Mouse (Mus musculus): ENCODE measurements at regions not wholly inside any gene's neighbourhood (a gene's known extent, or its start where the extent isn't known, plus 50 kb on each side); places are given as distances from the start of the nearest gene placed in this dataset.
A peak's percentile ranks its signal among the peaks of the same experiment; 100 is the strongest.

GRCm38 (mm10) chr4:5206394-5207099 is 413.4 kb upstream of the Impad1 start:
- no peak overlapping the region for H3K4me2 ChIP-seq (ENCODE audit: low read length)
- no peak overlapping the region for H3K4me3 ChIP-seq (replicated peaks; ENCODE audit: low read depth, low read length)
- no peak for TF ChIP-seq CTCF (IDR thresholded peaks at IDR 0.05; ENCODE audit: low read depth)
- DNase-seq (ENCODE audit: low spot score) (peak; percentile 46), ATAC-seq (replicated peaks; ENCODE audit: low FRiP score, low read depth) (no peak)
- no peaks in the 10 kb centered on the region for H3K36me3 ChIP-seq (ENCODE audit: insufficient read depth, low read length)
- 42% methylated on average over 1 of the region's 1 CpGs for WGBS
- no peaks in the 10 kb centered on the region for H3K27me3 ChIP-seq (ENCODE audit: insufficient read depth, low read length)
- H3K9me3 ChIP-seq (replicated peaks; ENCODE audit: low read length) = no peaks in the 10 kb centered on the region
- H3K9ac ChIP-seq (ENCODE audit: low read depth, low read length) = no peak overlapping the region
- no peaks in the 10 kb centered on the region for H3K4me1 ChIP-seq (replicated peaks; ENCODE audit: insufficient read depth, low read length)
- H3K27ac ChIP-seq = no peak overlapping the region

DNA sequence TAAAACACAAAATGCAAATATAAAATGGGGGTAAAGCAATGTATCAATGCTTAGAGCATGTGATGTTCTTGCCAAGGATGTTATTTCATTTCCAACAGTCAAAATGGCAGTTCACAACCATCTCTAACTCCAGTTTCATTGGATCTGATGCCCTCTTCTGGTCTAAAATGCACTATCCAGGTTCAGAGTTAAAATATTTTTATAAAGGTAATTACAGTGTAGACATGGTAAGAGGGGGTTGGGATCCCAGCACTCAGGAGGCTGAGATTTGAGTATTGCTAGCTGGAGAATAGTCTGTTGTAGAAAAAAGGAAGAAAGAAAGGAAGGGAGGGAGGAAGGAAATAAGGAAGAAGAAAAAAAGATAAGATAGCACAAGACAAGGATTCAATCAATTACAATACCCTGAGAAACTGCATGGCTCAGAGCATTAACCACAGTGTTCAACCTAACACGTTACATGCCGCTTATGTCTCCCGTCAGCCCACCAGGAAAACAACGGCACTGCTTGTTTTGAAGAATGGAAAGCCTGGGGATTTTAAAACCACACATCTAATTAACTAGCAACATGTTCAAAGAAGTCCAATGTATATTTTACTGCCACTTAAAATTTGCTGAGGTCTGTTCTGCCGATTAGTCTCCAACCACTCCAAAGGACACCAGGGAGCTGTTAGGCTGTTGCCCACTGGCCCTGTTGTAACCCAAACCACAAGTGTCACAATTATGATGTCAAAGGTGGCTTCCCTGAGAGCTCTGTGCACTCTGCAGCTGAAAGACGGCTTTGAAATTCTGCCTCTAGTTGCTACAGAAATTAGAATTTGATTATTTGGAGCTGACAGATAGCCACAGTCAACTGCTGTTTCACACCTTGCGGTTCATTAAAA is 412.4 kb upstream of the Impad1 start:
- peak; percentile 42; the same call in 1 of the 2 replicates for TF ChIP-seq CTCF (IDR thresholded peaks at IDR 0.05; ENCODE audit: low read depth)
- H3K9me3 ChIP-seq (replicated peaks; ENCODE audit: low read length) = no peaks in the 10 kb centered on the region
- H3K9ac ChIP-seq (ENCODE audit: low read depth, low read length) = no peak overlapping the region
- H3K4me3 ChIP-seq (replicated peaks; ENCODE audit: low read depth, low read length) = no peak overlapping the region
- H3K27me3 ChIP-seq (ENCODE audit: insufficient read depth, low read length) = no peaks in the 10 kb centered on the region
- H3K36me3 ChIP-seq (ENCODE audit: insufficient read depth, low read length) = no peaks in the 10 kb centered on the region
- ATAC-seq (replicated peaks; ENCODE audit: low FRiP score, low read depth) (no peak), DNase-seq (ENCODE audit: low spot score) (no peak)
- no peaks in the 10 kb centered on the region for H3K4me1 ChIP-seq (replicated peaks; ENCODE audit: insufficient read depth, low read length)
- H3K27ac ChIP-seq = no peak overlapping the region
- WGBS = 65% methylated on average over 7 of the region's 7 CpGs
- H3K4me2 ChIP-seq (ENCODE audit: low read length) = no peak overlapping the region

DNA sequence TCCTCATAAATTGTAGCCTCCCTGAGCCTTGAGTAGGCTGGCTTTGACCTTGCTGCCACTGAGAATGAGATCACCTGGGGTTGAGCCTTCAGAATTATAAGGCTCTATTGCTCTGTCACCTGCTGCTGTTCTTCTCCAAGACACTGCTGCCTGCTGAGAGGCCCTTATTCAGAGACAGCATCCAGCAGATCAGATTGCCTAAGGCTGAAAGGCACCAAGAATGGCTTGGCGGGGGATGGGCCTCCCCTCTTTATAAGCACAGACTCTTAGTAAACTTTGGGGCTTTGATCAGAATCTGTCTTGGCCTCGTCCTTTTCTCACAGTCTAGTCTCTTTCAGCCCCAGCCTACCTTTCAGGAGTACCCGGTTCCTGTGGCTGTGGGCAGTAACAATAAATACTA is 401.1 kb upstream of the Impad1 start:
- H3K9ac ChIP-seq (ENCODE audit: low read depth, low read length) = no peak overlapping the region
- TF ChIP-seq CTCF (IDR thresholded peaks at IDR 0.05; ENCODE audit: low read depth) = no peak
- ATAC-seq (replicated peaks; ENCODE audit: low FRiP score, low read depth) (no peak), DNase-seq (ENCODE audit: low spot score) (no peak)
- no peak overlapping the region for H3K4me3 ChIP-seq (replicated peaks; ENCODE audit: low read depth, low read length)
- H3K27me3 ChIP-seq (ENCODE audit: insufficient read depth, low read length) = no peaks in the 10 kb centered on the region
- H3K27ac ChIP-seq = no peak overlapping the region
- H3K4me2 ChIP-seq (ENCODE audit: low read length) = no peak overlapping the region
- H3K4me1 ChIP-seq (replicated peaks; ENCODE audit: insufficient read depth, low read length) = no peaks in the 10 kb centered on the region
- no peaks in the 10 kb centered on the region for H3K36me3 ChIP-seq (ENCODE audit: insufficient read depth, low read length)
- 48% methylated on average over 3 of the region's 3 CpGs for WGBS
- H3K9me3 ChIP-seq (replicated peaks; ENCODE audit: low read length) = no peaks in the 10 kb centered on the region

- no peaks in the 10 kb centered on the region for H3K27me3 ChIP-seq (ENCODE audit: insufficient read depth, low read length)
- H3K36me3 ChIP-seq (ENCODE audit: insufficient read depth, low read length) = no peaks in the 10 kb centered on the region
- no peak overlapping the region for H3K4me3 ChIP-seq (replicated peaks; ENCODE audit: low read depth, low read length)
- ATAC-seq (replicated peaks; ENCODE audit: low FRiP score, low read depth) (no peak), DNase-seq (ENCODE audit: low spot score) (no peak)
- H3K9me3 ChIP-seq (replicated peaks; ENCODE audit: low read length) = no peaks in the 10 kb centered on the region
- H3K9ac ChIP-seq (ENCODE audit: low read depth, low read length) = no peak overlapping the region
- TF ChIP-seq CTCF (IDR thresholded peaks at IDR 0.05; ENCODE audit: low read depth) = no peak
- no peak overlapping the region for H3K27ac ChIP-seq
- 59% methylated on average over 1 of the region's 1 CpGs for WGBS
- H3K4me2 ChIP-seq (ENCODE audit: low read length) = no peak overlapping the region
- no peaks in the 10 kb centered on the region for H3K4me1 ChIP-seq (replicated peaks; ENCODE audit: insufficient read depth, low read length)
Observed at GRCm38 (mm10) chr4:5181591-5181990, 388.4 kb upstream of the Impad1 start.

GRCm38 (mm10) chr4:5178991-5179693 is 386.0 kb upstream of the Impad1 start:
- WGBS = 85% methylated on average over 11 of the region's 11 CpGs
- no peaks in the 10 kb centered on the region for H3K4me1 ChIP-seq (replicated peaks; ENCODE audit: insufficient read depth, low read length)
- H3K27me3 ChIP-seq (ENCODE audit: insufficient read depth, low read length) = no peaks in the 10 kb centered on the region
- H3K9ac ChIP-seq (ENCODE audit: low read depth, low read length) = no peak overlapping the region
- no peak overlapping the region for H3K4me2 ChIP-seq (ENCODE audit: low read length)
- no peak overlapping the region for H3K4me3 ChIP-seq (replicated peaks; ENCODE audit: low read depth, low read length)
- no peaks in the 10 kb centered on the region for H3K9me3 ChIP-seq (replicated peaks; ENCODE audit: low read length)
- TF ChIP-seq CTCF (IDR thresholded peaks at IDR 0.05; ENCODE audit: low read depth) = no peak
- H3K27ac ChIP-seq = no peak overlapping the region
- H3K36me3 ChIP-seq (ENCODE audit: insufficient read depth, low read length) = no peaks in the 10 kb centered on the region
- DNase-seq (ENCODE audit: low spot score) = no peak
- ATAC-seq (replicated peaks; ENCODE audit: low FRiP score, low read depth) = no peak

- WGBS = 93% methylated on average over 1 of the region's 1 CpGs
- DNase-seq (ENCODE audit: low spot score) = no peak
- no peaks in the 10 kb centered on the region for H3K27me3 ChIP-seq (ENCODE audit: insufficient read depth, low read length)
Observed at GRCm38 (mm10) chr4:5165263-5165662, 372.1 kb upstream of the Impad1 start.

More at GRCm38 (mm10) chr4:5165263-5165662, 372.1 kb upstream of the Impad1 start:
- ATAC-seq (replicated peaks; ENCODE audit: low FRiP score, low read depth) = no peak
- no peaks in the 10 kb centered on the region for H3K36me3 ChIP-seq (ENCODE audit: insufficient read depth, low read length)
- no peak for TF ChIP-seq CTCF (IDR thresholded peaks at IDR 0.05; ENCODE audit: low read depth)
- H3K4me1 ChIP-seq (replicated peaks; ENCODE audit: insufficient read depth, low read length) = no peaks in the 10 kb centered on the region
- no peaks in the 10 kb centered on the region for H3K9me3 ChIP-seq (replicated peaks; ENCODE audit: low read length)
- no peak overlapping the region for H3K4me2 ChIP-seq (ENCODE audit: low read length)
- H3K27ac ChIP-seq = no peak overlapping the region
- H3K9ac ChIP-seq (ENCODE audit: low read depth, low read length) = no peak overlapping the region
- H3K4me3 ChIP-seq (replicated peaks; ENCODE audit: low read depth, low read length) = no peak overlapping the region
